Mouse (Mus musculus) gastrocnemius, adult 18-20 months (tissue): ENCODE measurements around the gene Krt8. TPM values are rescaled to one million over a fixed set of nuclear protein-coding genes. Genes with fewer than 3 reads are reported as not detected.
A peak's percentile ranks its signal among the peaks of the same experiment; 100 is the strongest.

Experiments used
- DNase-seq: peaks from one replicate; pipeline ENCODE4 v3.0.0; 2021; ENCODE audit warnings: low spot score
- long read RNA-seq, 2 experiments: library from polyadenylated mRNA; stranded (forward); transcript quantifications; one replicate each; pipeline ENCODE4 v2.0.0; 2021
- total RNA-seq, 2 experiments: library from RNA; stranded (reverse); gene quantifications; 2 replicates each; pipeline ENCODE4 v1.2.3; 2021

Krt8 gene
- under 1 TPM; 0.16 to 0.21 TPM for total RNA-seq
- long read RNA-seq, experiment 1: 0 reads
- long read RNA-seq, experiment 2, partial matches to known transcripts: 2 of 3 reads
- long read RNA-seq, experiment 2, other reads (novel, unspliced or antisense): 1 of 3 reads

DNA sequence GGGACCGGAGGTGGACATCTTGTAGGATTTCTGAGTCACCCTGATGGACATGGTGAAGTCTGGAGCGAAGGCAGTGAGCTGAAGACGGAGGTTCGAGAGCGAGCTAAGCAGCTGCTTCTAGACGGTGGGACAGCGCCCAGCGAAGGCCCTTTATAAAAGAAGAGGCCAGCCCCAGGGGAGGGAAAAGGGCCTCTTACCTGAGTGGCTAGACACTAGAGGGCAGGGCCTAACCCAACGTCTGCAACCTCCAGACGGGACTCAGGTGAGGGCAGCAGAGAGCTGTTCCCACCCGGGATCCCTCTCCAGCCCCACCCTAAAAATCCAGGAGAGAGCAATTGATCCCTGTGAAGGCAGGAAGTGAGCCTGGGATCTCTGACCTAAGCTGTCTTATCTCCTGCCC is at the start of gene Krt8:
Gene Krt8 (minus strand): TSS at position 294 of the 400 bp plus-strand sequence.
- no peak for DNase-seq

DNA sequence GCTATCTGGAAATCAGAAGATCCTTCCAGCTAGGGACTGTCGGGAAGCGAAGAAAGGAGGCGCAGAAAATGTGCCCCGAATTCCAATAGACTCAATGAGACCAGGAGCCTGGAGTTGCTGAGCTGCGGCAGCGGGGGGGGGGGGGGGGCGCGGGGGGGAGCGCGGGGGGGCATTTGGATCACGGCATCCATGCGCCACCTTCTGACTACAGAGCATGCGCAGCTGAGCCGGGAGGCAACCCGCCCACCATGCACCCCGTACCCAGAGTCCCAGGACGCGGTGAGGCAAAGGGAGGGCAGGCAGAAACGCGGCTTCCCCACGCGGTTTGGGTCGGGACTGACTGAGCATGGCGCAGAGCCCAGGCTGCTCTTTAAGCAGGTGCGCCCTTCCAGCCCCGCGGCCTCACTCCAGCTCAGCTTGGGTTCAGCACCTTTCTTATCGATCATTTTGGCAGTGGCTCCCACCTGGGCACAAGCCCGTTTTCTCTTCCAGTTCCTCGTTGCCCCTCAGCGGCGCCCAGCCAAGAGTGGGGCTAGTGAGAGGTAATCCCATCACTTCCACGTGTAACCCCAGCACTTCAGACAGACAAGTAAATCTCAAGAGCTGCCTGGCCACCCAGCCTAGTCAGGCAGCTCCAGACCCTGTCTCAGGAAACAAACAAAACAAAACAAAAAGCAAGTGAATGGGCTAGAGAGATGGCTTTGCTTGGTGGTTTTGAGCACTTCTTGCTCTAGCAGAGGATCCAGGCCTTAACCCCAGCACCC is 47.8 kb upstream of the Krt8 start:
- peak; percentile 14 for DNase-seq

DNA sequence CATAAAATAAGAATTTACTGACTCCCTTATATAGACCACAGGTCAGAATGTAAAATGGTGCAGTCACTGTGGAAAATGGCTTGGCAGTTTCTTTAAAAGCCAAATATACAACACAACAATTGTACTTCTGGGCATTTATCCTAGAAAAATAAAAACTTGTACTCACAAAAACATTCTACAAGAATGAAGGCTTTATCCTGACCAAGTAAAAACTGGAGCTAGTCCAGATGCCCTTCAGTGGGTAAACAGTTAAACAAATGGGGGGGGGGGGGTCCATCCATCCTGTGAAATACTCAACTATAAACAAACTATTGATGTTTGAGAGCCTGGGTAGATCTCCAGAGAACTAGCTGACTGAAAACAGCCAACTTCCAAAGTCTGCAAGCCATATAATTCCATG is 45.6 kb upstream of the Krt8 start:
- DNase-seq: no peak

GRCm38 (mm10) chr15:102048006-102048405 is 43.7 kb upstream of the Krt8 start:
- no peak for DNase-seq

DNA sequence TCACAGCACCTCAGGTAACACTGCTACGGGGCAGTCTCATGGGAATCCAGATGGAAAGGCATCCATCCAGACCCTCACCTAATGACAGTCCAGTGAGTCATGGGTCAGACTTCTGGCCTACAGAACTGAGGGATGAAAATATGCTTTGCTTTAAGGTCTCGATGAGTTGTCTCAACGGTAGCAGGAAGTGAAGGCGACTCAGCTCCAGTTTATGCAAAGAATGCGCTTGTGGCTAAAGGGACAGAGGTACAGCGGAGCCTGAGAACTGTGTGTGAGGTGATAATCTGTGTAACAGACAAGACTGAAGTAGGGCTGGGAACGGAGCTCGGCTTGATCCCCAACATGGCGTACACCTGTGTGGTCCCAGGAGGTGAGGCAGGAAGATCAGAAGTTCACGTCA is 41.4 kb upstream of the Krt8 start:
- no peak for DNase-seq

DNA sequence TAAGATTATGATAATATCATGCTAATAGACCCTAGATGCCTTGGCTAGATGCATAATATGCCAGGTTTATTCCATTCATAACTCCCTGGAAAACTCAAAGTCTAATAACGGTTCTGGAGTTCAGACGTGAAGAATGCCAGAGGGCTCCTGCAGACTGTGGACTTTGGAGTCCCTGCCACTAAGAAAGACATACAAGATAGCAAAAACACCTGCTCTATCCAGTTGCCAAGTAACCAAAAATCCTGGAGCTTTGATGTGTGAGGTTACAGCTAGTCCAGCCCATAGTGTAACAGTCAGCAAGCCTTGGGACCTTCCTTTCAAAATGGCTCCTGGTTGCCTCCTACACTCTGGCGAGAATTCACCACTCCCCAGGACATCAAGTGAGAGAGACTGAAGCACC is 40.5 kb upstream of the Krt8 start:
- DNase-seq: no peak

DNA sequence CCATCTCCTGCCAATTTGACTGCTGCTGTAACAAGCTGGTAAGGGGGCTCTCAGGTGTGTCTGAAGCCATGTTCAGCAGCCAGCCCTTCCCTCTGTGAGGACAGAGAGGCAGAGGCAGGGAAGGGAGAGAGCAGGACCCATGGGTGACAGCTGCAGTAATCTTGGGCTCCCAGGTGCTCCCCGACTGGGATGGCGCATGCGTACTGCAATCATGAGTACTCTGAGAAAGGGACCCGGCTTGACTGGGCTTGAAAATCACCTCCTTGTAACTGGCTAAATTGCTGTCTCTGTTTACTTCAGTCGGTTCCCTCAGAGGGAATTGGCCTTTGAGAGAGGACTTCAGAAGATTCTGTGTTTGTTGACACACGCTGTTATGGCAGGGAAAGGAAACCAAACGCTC is 37.7 kb upstream of the Krt8 start:
- no peak for DNase-seq

GRCm38 (mm10) chr15:102040277-102040676 is 36.0 kb upstream of the Krt8 start:
- DNase-seq: no peak

GRCm38 (mm10) chr15:102034121-102035053 is 30.1 kb upstream of the Krt8 start:
- peak; percentile 11 for DNase-seq

- DNase-seq: no peak
Observed at GRCm38 (mm10) chr15:102028040-102028439, 23.8 kb upstream of the Krt8 start, which contains the start of gene Krt18. TSS of gene Krt18 (plus strand) at chr15:102028180.

GRCm38 (mm10) chr15:102026430-102026829 is 22.1 kb upstream of the Krt8 start:
- DNase-seq: no peak

- no peak for DNase-seq
Observed at GRCm38 (mm10) chr15:102025136-102025872, 21.0 kb upstream of the Krt8 start.

DNA sequence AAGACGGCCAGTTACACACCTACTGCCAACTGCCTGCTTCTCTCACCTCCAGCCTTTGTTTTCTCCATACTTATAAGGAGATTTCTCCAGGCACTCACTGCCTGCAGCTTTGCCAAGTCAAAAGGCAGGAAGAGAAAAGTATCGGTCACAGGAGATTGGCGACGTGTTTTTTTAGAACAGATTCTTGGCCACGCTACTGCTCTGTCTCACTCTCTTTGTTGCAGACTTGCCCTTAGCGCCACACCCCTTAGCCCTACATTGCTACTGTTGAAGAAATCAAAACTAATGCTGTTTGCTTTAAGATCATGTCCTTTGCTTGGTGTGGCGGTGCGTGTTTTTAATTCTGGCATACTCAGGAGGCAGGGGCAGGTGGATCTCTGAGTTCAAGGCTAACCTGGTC is 19.6 kb upstream of the Krt8 start:
- no peak for DNase-seq

DNA sequence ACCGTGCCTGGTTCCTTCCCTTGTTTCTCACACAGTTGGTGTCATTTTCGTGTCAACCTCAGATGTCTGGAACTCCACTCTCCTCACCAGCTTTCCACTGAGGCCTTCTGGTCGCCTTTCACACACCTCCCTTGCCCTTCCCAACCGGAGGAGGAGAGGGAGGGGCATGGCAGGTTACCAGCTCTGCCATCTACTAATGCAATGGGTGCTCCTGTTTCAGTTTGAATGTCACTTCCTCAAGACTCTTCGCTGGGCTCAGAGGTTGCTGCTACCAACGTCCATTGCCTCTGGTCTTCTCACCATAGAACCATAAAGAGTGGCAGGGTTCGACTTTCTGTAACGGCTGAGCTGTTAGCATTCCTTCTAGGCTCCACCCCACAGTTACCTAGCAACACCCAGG is 18.2 kb upstream of the Krt8 start:
- DNase-seq: no peak

DNA sequence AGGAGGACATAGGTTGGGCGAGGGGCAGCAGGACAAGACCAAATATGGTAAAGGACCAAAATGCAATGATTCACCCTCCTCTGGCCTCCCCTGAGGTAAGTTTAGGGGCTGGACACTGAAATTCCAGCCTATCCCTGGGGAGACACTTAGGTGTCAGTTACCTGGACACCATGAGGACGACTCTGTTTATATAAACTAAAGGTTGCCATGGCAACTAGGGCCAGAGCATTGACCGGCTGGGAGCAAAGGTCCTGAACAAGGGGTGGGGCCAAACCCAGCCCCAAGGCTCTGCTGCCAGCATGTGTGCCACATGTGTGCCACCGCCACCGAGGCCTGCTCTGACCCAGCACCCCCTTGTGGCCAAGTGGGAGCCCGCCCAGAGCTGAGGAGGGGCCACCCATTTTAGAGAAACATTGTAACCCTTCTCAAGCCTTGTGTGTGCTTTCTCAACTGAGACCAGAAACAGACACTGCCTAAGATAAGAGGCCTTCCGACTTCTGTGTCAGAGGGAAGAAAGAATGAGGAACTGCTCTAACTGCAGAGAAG is 13.7 kb upstream of the Krt8 start:
- no peak for DNase-seq

DNA sequence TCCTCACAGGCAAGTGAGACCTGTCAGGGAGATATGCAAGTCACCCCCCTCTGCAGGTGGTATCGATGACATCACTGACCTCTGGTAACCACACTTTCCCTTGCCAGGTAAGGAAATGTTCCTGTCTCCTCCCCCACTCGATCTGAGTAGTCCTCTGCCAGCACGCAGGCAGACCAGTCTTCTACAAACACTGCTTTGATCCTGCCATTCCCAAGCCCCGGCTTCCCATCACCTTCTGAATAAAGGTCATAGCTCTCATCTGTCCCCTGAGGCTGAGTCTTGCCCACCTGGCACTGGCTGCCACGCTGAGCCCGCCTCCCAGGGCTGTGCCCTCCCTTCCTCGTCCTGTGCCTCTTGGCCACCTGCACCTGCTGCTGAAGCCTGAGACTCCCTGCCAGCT is 12.5 kb upstream of the Krt8 start:
- peak; percentile 11 for DNase-seq

- DNase-seq: no peak
Observed at GRCm38 (mm10) chr15:102016096-102016495, 11.8 kb upstream of the Krt8 start.

GRCm38 (mm10) chr15:102014848-102015247 is 10.6 kb upstream of the Krt8 start:
- DNase-seq: no peak

- no peak for DNase-seq
Observed at GRCm38 (mm10) chr15:102013651-102014050, 9.4 kb upstream of the Krt8 start.

DNA sequence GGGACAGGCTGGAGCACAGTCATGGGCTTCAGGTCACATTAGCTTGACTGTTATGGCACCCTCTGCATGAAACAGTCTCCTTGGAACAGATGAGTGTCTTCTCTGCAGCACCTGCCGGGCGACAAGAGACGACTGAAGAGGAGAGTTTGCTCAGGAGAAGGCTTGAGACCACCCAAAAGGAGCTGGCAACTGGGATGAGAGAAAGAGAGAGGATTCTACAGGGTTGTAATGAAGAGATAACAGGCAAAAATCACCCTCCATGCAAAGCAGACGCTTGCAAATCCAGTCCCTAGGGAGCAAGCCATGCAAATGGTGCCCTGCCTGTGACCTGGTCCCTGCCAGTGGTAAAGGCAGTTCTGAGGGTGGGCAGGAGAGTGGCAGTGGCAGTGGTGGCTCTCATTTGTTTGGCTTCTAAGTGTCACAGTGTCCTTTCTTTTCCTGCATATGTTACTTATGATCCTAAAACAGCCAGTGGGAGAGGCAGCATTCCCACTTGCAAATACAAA is 8.0 kb upstream of the Krt8 start:
- no peak for DNase-seq
